Mouse (Mus musculus): Measurements from ENCODE around the gene Nkpd1. TPM values are rescaled to one million over a fixed set of nuclear protein-coding genes. Genes with fewer than 3 reads are reported as not detected.

Nkpd1 gene
- 1.3 and 2.3 TPM in 2 replicates for polyA plus RNA-seq (2021; fragmentation: Nextera tagmentation)
- long read RNA-seq, experiment 1, partial matches to known transcripts, result 10 of 10 reads
- long read RNA-seq, experiment 1, other reads (novel, unspliced or antisense), result 0 of 10 reads
- long read RNA-seq, experiment 2, partial matches to known transcripts, result 5 of 5 reads
- long read RNA-seq, experiment 2, other reads (novel, unspliced or antisense), result 0 of 5 reads

DNA sequence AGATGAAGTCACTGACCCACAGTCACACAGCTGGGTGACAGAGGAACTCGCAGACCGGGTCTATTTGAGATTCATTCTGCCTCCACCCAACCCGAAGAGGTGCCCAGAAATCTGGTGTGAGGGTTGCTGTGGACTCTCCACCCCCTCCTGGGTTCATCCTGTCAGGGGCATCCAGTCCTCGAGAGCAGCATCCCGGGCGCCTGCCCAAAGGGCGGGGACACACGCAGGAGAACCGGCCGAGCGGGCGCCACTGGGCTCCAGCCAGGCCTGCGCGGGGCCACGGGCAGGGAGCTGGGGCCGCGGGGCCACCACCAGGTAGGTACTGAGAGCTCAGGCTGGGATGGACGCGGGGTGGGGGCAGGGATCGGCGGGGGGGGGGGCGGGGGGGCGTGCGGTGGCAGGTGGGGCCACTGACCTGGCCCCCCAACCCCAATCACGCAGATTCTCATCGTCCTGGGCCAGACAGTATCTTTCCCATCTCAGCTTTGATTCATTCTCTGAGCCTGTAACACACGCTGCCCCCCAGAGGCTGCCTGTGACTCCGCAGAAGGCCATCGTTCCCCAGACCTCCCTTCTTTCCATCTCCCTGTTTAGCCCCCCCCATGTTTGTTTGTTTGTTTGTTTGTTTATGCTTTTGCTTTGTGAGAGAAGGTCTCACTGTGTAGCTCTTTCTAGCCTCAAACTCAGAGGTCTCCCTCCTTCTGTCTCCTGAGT lies at the start of gene Nkpd1:
Gene Nkpd1 (plus strand): TSS at position 187 of the 714 bp plus-strand sequence.

DNA sequence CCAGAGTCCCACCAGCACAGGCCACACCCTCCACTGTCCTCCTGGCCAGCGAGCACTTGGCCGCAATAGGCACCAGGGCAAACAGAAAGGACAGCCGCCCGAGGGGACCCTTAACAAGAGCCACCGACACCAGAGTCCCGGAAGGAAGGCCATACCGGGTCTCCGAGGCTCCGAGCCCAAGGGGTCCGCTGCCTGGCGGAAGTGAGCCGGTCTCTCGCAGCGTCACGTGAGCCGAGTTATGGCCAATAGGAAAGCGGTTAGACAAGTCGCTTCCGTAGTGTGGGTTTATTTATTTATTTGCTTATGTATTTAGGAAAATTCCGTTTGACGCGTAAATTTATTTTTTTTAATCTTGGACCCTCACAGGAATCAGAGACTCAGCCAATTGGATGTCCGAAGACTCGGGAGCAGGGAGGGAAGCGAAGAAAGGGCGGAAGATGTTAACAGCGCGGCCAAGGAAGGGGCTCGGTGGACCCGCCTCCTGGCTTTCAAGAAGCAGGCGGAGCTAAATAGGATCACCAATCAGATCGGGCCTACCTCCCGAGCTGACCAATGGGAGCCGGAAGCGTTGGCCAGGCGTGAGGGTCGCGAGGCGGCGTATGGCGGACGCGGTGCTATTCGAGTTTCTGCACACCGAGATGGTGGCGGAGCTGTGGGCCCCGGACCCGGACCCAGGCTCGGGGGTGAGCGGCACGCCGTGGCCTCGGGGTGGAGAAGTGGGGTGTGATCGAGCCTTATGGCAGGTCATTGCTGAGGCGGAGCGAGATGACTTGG lies 9.3 kb upstream of the Nkpd1 start, which contains the start of the genes Bloc1s3 and Trappc6a:
Gene Bloc1s3 (minus strand): TSS at position 218 of the 774 bp plus-strand sequence.
Gene Trappc6a (plus strand): TSS at position 246 of the 774 bp plus-strand sequence.

DNA sequence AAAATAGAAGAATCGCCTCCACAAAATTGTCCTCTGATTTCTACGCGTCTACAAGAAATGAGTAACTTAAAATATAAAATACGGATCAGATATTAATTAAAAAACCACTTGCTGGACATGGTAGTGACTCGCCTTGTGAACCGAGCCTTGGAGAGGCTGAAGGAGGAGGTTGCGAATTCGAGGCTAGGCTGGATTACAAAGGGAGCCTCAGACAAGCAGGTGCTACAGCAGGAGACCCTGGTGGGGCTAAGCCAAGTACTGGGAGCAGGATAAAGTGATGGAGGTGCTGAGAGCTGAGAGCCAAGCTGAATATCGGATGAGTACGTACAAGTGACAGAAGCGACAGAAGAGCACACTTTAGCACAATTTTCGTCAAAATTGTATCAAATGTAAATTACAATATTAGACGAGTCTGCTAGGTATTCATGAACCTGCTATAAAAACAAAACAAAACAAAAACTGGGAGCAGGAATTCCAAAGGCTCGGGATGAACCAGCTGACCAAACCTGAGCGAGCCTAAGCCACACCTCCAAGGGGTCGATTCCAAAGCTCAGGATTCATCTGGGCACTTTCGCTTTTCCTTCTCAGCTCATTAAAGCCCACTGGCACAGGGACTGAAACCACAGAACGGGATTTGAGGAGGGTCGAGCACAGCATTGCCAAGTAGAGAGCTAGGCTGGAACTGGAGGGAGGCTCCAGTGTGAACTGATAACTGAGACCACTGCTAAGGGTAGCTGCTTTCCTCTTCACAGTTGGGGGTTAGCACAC lies 45.2 kb downstream of the Nkpd1 start, which contains the start of gene Ppp1r37:
Gene Ppp1r37 (minus strand): TSS at position 434 of the 768 bp plus-strand sequence.

Other genes starting within 250 kb of the Nkpd1 start
- 1.1 and 1.6 TPM in 2 replicates for gene Vasp, start 246.0 kb upstream of the Nkpd1 start, polyA plus RNA-seq (2021; fragmentation: Nextera tagmentation)
- gene Ppm1n, start 237.8 kb upstream of the Nkpd1 start, polyA plus RNA-seq (2021; fragmentation: Nextera tagmentation), result not detected in 2 replicates
- gene Rtn2, start 235.2 kb upstream of the Nkpd1 start, polyA plus RNA-seq (2021; fragmentation: Nextera tagmentation), result 28.0 and 79.4 TPM in 2 replicates
- 1.2 and 3.1 TPM in 2 replicates for gene Fosb, start 207.8 kb upstream of the Nkpd1 start, polyA plus RNA-seq (2021; fragmentation: Nextera tagmentation)
- 44.3 and 59.0 TPM in 2 replicates for gene Ercc1, start 173.1 kb upstream of the Nkpd1 start, polyA plus RNA-seq (2021; fragmentation: Nextera tagmentation)
- gene Cd3eap, start 158.4 kb upstream of the Nkpd1 start, polyA plus RNA-seq (2021; fragmentation: Nextera tagmentation), result 15.0 and 15.5 TPM in 2 replicates
- 0.76 and 2.5 TPM in 2 replicates for gene Ppp1r13l, start 158.1 kb upstream of the Nkpd1 start, polyA plus RNA-seq (2021; fragmentation: Nextera tagmentation)
- gene Ercc2, start 135.8 kb upstream of the Nkpd1 start, polyA plus RNA-seq (2021; fragmentation: Nextera tagmentation), result 3.6 and 6.7 TPM in 2 replicates
- gene Klc3, start 113.7 kb upstream of the Nkpd1 start, polyA plus RNA-seq (2021; fragmentation: Nextera tagmentation), result 1.6 TPM in 2 replicates
- 0.15 and 0.31 TPM in 2 replicates for gene Ckm, start 113.1 kb upstream of the Nkpd1 start, polyA plus RNA-seq (2021; fragmentation: Nextera tagmentation)
- 6.0 and 12.2 TPM in 2 replicates for gene Mark4, start 59.0 kb upstream of the Nkpd1 start, polyA plus RNA-seq (2021; fragmentation: Nextera tagmentation)
- 0.25 and 0.54 TPM in 2 replicates for gene Exoc3l2, start 54.5 kb upstream of the Nkpd1 start, polyA plus RNA-seq (2021; fragmentation: Nextera tagmentation)
- 3.6 and 3.8 TPM in 2 replicates for gene Bloc1s3, start 9.5 kb upstream of the Nkpd1 start, polyA plus RNA-seq (2021; fragmentation: Nextera tagmentation)
- 37.7 and 37.9 TPM in 2 replicates for gene Trappc6a, start 9.4 kb upstream of the Nkpd1 start, polyA plus RNA-seq (2021; fragmentation: Nextera tagmentation)
- 2.7 and 31.4 TPM in 2 replicates for gene Ppp1r37, start 45.2 kb downstream of the Nkpd1 start, polyA plus RNA-seq (2021; fragmentation: Nextera tagmentation)
- 3.1 and 3.6 TPM in 2 replicates for gene Zfp296, start 59.4 kb downstream of the Nkpd1 start, polyA plus RNA-seq (2021; fragmentation: Nextera tagmentation)
- 140 and 141 TPM in 2 replicates for gene Gemin7, start 59.8 kb downstream of the Nkpd1 start, polyA plus RNA-seq (2021; fragmentation: Nextera tagmentation)
- 9.7 and 15.1 TPM in 2 replicates for gene Clasrp, start 86.6 kb downstream of the Nkpd1 start, polyA plus RNA-seq (2021; fragmentation: Nextera tagmentation)
- 5.7 and 8.2 TPM in 2 replicates for gene Relb, start 111.6 kb downstream of the Nkpd1 start, polyA plus RNA-seq (2021; fragmentation: Nextera tagmentation)
- gene Clptm1, start 147.2 kb downstream of the Nkpd1 start, polyA plus RNA-seq (2021; fragmentation: Nextera tagmentation), result 86.9 and 119 TPM in 2 replicates
- gene Apoc2, start 160.1 kb downstream of the Nkpd1 start, polyA plus RNA-seq (2021; fragmentation: Nextera tagmentation), result not detected in 2 replicates
- gene Gm44805, start 163.6 kb downstream of the Nkpd1 start, polyA plus RNA-seq (2021; fragmentation: Nextera tagmentation), result not detected in 2 replicates
- not detected in 2 replicates for gene Apoc4, start 163.6 kb downstream of the Nkpd1 start, polyA plus RNA-seq (2021; fragmentation: Nextera tagmentation)
- 1.7 and 5.7 TPM in 2 replicates for gene Apoc1, start 174.8 kb downstream of the Nkpd1 start, polyA plus RNA-seq (2021; fragmentation: Nextera tagmentation)
- 7,501 and 8,830 TPM in 2 replicates for gene Apoe, start 181.3 kb downstream of the Nkpd1 start, polyA plus RNA-seq (2021; fragmentation: Nextera tagmentation)
- gene Tomm40, start 197.6 kb downstream of the Nkpd1 start, polyA plus RNA-seq (2021; fragmentation: Nextera tagmentation), result 148 and 163 TPM in 2 replicates
- gene Nectin2, start 232.6 kb downstream of the Nkpd1 start, polyA plus RNA-seq (2021; fragmentation: Nextera tagmentation), result 5.5 and 5.7 TPM in 2 replicates